Mouse (Mus musculus): ENCODE measurements around the gene Smchd1. TPM values are rescaled to one million over a fixed set of nuclear protein-coding genes. Genes with fewer than 3 reads are reported as not detected.
"Not testable (repeated sequence)": the region's sequence is repeated elsewhere in the genome, so short reads cannot be mapped to it uniquely, and the experiment has no call there.

The Smchd1 gene
- polyA plus RNA-seq, 1 experiment from 2014 or later, result 90.1 TPM

- H3K4me3 ChIP-seq; H3K27ac ChIP-seq (replicated peaks); DNase-seq (ENCODE audit: low spot score); H3K27me3 ChIP-seq (replicated peaks; ENCODE audit: low read depth, poor library complexity, severe bottlenecking); H3K4me1 ChIP-seq: not testable (repeated sequence)
- peaks cover 85% of the 10 kb centered on the region for H3K36me3 ChIP-seq (replicated peaks)
- peaks cover 17% of the 10 kb centered on the region for H3K9me3 ChIP-seq
- WGBS, result 98% methylated on average over 2 of the region's 2 CpGs
Observed at GRCm38 (mm10) chr17:71422502-71422901, 52.6 kb downstream of the Smchd1 start.

GRCm38 (mm10) chr17:71419448-71419847 is 55.7 kb downstream of the Smchd1 start:
- not testable (repeated sequence) for H3K4me3 ChIP-seq; H3K27me3 ChIP-seq (replicated peaks; ENCODE audit: low read depth, poor library complexity, severe bottlenecking); H3K4me1 ChIP-seq; DNase-seq (ENCODE audit: low spot score); H3K27ac ChIP-seq (replicated peaks)
- H3K36me3 ChIP-seq (replicated peaks), result peaks cover 85% of the 10 kb centered on the region
- peaks cover 17% of the 10 kb centered on the region for H3K9me3 ChIP-seq
- WGBS, result 82% methylated on average over 5 of the region's 5 CpGs

- 89% methylated on average over 1 of the region's 1 CpGs for WGBS
- H3K9me3 ChIP-seq, result peaks cover 9% of the 10 kb centered on the region
- H3K36me3 ChIP-seq (replicated peaks), result peaks cover 81% of the 10 kb centered on the region
Observed at GRCm38 (mm10) chr17:71417008-71417407, 58.1 kb downstream of the Smchd1 start.

GRCm38 (mm10) chr17:71387401-71387800 is 87.7 kb downstream of the Smchd1 start:
- H3K4me3 ChIP-seq, result no peak overlapping the region
- no peaks in the 10 kb centered on the region for H3K4me1 ChIP-seq
- no peaks in the 10 kb centered on the region for H3K27me3 ChIP-seq (replicated peaks; ENCODE audit: low read depth, poor library complexity, severe bottlenecking)
- H3K36me3 ChIP-seq (replicated peaks), result peaks cover 61% of the 10 kb centered on the region
- no peak overlapping the region for H3K27ac ChIP-seq (replicated peaks)
- H3K9me3 ChIP-seq, result no peaks in the 10 kb centered on the region
- no peak for DNase-seq (ENCODE audit: low spot score)
- WGBS, result 88% methylated on average over 3 of the region's 3 CpGs

More at GRCm38 (mm10) chr17:71417008-71417407, 58.1 kb downstream of the Smchd1 start:
- no peak overlapping the region for H3K4me3 ChIP-seq
- H3K27me3 ChIP-seq (replicated peaks; ENCODE audit: low read depth, poor library complexity, severe bottlenecking), result no peaks in the 10 kb centered on the region
- no peaks in the 10 kb centered on the region for H3K4me1 ChIP-seq
- no peak for DNase-seq (ENCODE audit: low spot score)
- no peak overlapping the region for H3K27ac ChIP-seq (replicated peaks)

- H3K4me3 ChIP-seq, result no peak overlapping the region
- no peaks in the 10 kb centered on the region for H3K27me3 ChIP-seq (replicated peaks; ENCODE audit: low read depth, poor library complexity, severe bottlenecking)
- H3K36me3 ChIP-seq (replicated peaks), result peaks cover 56% of the 10 kb centered on the region
- no peaks in the 10 kb centered on the region for H3K9me3 ChIP-seq
- 95% methylated on average over 14 of the region's 14 CpGs for WGBS
- H3K4me1 ChIP-seq, result no peaks in the 10 kb centered on the region
- no peak for DNase-seq (ENCODE audit: low spot score)
- H3K27ac ChIP-seq (replicated peaks), result no peak overlapping the region
Observed at GRCm38 (mm10) chr17:71380346-71380745, 94.8 kb downstream of the Smchd1 start.

- Histone ChIP-seq H3K4me3 (no peak overlapping the region), H3K27ac (replicated peaks) (no peak overlapping the region), H3K4me1 (no peaks in the 10 kb centered on the region), H3K9me3 (no peaks in the 10 kb centered on the region), H3K36me3 (replicated peaks) (peaks cover 76% of the 10 kb centered on the region), H3K27me3 (replicated peaks; ENCODE audit: low read depth, poor library complexity, severe bottlenecking) (no peaks in the 10 kb centered on the region)
- no peak for DNase-seq (ENCODE audit: low spot score)
- 49% methylated on average over 4 of the region's 4 CpGs for WGBS
Observed at GRCm38 (mm10) chr17:71377901-71378300, 97.2 kb downstream of the Smchd1 start.

- DNase-seq (ENCODE audit: low spot score), result no peak
- 88% methylated on average over 3 of the region's 3 CpGs for WGBS
- peaks cover 93% of the 10 kb centered on the region for H3K36me3 ChIP-seq (replicated peaks)
- no peaks in the 10 kb centered on the region for H3K4me1 ChIP-seq
- H3K27ac ChIP-seq (replicated peaks), result no peak overlapping the region
- H3K9me3 ChIP-seq, result no peaks in the 10 kb centered on the region
- no peak overlapping the region for H3K4me3 ChIP-seq
- no peaks in the 10 kb centered on the region for H3K27me3 ChIP-seq (replicated peaks; ENCODE audit: low read depth, poor library complexity, severe bottlenecking)
Observed at GRCm38 (mm10) chr17:71355526-71355925, 119.6 kb downstream of the Smchd1 start.

DNA sequence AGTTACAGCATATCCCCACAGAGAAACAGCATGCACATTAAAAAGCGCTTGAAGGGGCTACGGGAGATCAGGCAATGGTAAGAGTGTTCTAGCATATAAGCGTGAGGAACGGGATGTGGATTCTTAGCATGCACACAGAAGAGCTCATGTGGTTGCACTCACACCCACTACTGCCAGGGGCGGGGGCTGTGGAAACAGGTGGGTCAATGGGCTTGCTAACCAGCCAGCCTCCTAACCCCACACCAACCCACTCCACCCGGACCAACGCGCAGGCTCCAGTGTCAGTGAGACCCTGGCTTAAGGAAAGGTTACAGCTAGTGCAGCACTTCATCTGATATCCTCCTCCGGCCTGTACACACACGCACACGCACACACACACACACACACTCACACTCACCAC is 120.9 kb downstream of the Smchd1 start:
- H3K4me3 ChIP-seq, result no peak overlapping the region
- DNase-seq (ENCODE audit: low spot score), result no peak
- no peaks in the 10 kb centered on the region for H3K9me3 ChIP-seq
- H3K27me3 ChIP-seq (replicated peaks; ENCODE audit: low read depth, poor library complexity, severe bottlenecking), result no peaks in the 10 kb centered on the region
- WGBS, result 95% methylated on average over 11 of the region's 11 CpGs
- H3K4me1 ChIP-seq, result no peaks in the 10 kb centered on the region
- H3K27ac ChIP-seq (replicated peaks), result no peak overlapping the region
- peaks cover 93% of the 10 kb centered on the region for H3K36me3 ChIP-seq (replicated peaks)

- Histone ChIP-seq H3K4me3 (no peak overlapping the region), H3K36me3 (replicated peaks) (peaks cover 98% of the 10 kb centered on the region), H3K27ac (replicated peaks) (no peak overlapping the region), H3K27me3 (replicated peaks; ENCODE audit: low read depth, poor library complexity, severe bottlenecking) (no peaks in the 10 kb centered on the region), H3K9me3 (no peaks in the 10 kb centered on the region), H3K4me1 (peaks cover 11% of the 10 kb centered on the region; the same call in 1 of the 2 replicates)
- 91% methylated on average over 3 of the region's 3 CpGs for WGBS
- no peak for DNase-seq (ENCODE audit: low spot score)
Observed at GRCm38 (mm10) chr17:71348188-71348587, 127.0 kb downstream of the Smchd1 start.

DNA sequence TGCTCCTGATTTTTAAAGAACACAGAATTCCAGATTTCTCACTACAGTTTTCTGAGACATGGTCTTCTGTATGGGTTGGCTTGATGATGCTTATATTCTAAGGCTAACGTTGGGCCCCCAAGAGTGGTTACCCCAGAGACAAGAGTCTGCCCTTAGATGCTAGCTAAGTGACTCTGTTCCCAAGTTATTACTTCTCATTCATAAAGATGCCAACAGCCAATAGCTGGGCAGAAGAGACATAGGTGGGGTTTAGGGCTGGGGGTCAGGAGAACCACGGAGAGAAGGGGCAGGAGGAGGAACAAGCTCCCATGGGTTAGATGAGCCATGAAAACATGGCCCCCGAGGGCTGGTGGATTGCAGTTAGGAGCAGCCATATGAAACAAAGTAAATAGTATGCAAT is 133.1 kb downstream of the Smchd1 start:
- Histone ChIP-seq H3K27ac (replicated peaks) (no peak overlapping the region), H3K9me3 (no peaks in the 10 kb centered on the region), H3K4me1 (peaks cover 11% of the 10 kb centered on the region; the same call in 1 of the 2 replicates), H3K4me3 (no peak overlapping the region), H3K36me3 (replicated peaks) (peaks cover 64% of the 10 kb centered on the region), H3K27me3 (replicated peaks; ENCODE audit: low read depth, poor library complexity, severe bottlenecking) (no peaks in the 10 kb centered on the region)
- WGBS, result 90% methylated on average over 3 of the region's 3 CpGs
- DNase-seq (ENCODE audit: low spot score), result no peak

- 93% methylated on average over 6 of the region's 6 CpGs for WGBS
- Histone ChIP-seq H3K36me3 (replicated peaks) (peaks cover 32% of the 10 kb centered on the region), H3K9me3 (no peaks in the 10 kb centered on the region), H3K27ac (replicated peaks) (no peak overlapping the region), H3K27me3 (replicated peaks; ENCODE audit: low read depth, poor library complexity, severe bottlenecking) (no peaks in the 10 kb centered on the region), H3K4me3 (no peak overlapping the region), H3K4me1 (no peaks in the 10 kb centered on the region)
- no peak for DNase-seq (ENCODE audit: low spot score)
Observed at GRCm38 (mm10) chr17:71338627-71339026, 136.5 kb downstream of the Smchd1 start.

DNA sequence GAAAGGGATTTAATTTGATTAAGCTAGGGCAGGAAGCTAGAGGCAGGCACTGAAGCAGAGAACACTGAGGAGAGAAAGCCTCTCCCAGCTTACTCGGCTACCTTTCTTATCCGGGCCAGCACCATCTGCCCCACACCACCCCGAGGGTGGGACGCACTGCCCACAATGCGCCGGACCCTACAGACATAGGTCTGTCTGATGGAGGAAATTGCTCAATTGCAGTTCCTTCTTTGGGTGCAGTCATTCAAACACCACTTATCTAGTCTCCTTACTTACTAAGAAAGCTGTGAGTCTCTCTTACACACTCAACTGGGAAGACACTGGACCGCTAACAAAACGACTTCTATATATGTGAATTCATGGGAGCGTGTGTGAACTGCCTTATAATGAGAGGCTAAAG is 137.6 kb downstream of the Smchd1 start:
- Histone ChIP-seq H3K4me3 (no peak overlapping the region), H3K9me3 (no peaks in the 10 kb centered on the region), H3K27ac (replicated peaks) (no peak overlapping the region), H3K4me1 (no peaks in the 10 kb centered on the region), H3K27me3 (replicated peaks; ENCODE audit: low read depth, poor library complexity, severe bottlenecking) (no peaks in the 10 kb centered on the region), H3K36me3 (replicated peaks) (peaks cover 21% of the 10 kb centered on the region)
- DNase-seq (ENCODE audit: low spot score), result no peak
- WGBS, result 95% methylated on average over 9 of the region's 9 CpGs

GRCm38 (mm10) chr17:71336421-71336820 is 138.7 kb downstream of the Smchd1 start:
- peaks cover 10% of the 10 kb centered on the region for H3K36me3 ChIP-seq (replicated peaks)
- H3K27ac ChIP-seq (replicated peaks), result no peak overlapping the region
- no peak for DNase-seq (ENCODE audit: low spot score)
- no peaks in the 10 kb centered on the region for H3K27me3 ChIP-seq (replicated peaks; ENCODE audit: low read depth, poor library complexity, severe bottlenecking)
- H3K4me1 ChIP-seq, result no peaks in the 10 kb centered on the region
- H3K9me3 ChIP-seq, result no peaks in the 10 kb centered on the region
- WGBS, result 78% methylated on average over 8 of the region's 8 CpGs
- no peak overlapping the region for H3K4me3 ChIP-seq

- WGBS, result 77% methylated on average over 15 of the region's 15 CpGs
- Histone ChIP-seq H3K27ac (replicated peaks) (no peak overlapping the region), H3K4me3 (no peak overlapping the region), H3K4me1 (no peaks in the 10 kb centered on the region), H3K9me3 (no peaks in the 10 kb centered on the region), H3K36me3 (replicated peaks) (no peaks in the 10 kb centered on the region), H3K27me3 (replicated peaks; ENCODE audit: low read depth, poor library complexity, severe bottlenecking) (no peaks in the 10 kb centered on the region)
- DNase-seq (ENCODE audit: low spot score), result no peak
Observed at GRCm38 (mm10) chr17:71332298-71332697, 142.8 kb downstream of the Smchd1 start.
